Mouse (Mus musculus) stomach, postnatal 0 days (tissue): ENCODE results near the gene Ltbp1.

Experiments used
- CTCF ChIP-seq: IDR thresholded peaks from 2 replicates; pipeline ENCODE4 v1.5.1; 2016; ENCODE audit warnings: antibody characterized with exemption, low read depth, mild to moderate bottlenecking, moderate library complexity
- EP300 ChIP-seq: optimal IDR thresholded peaks from 2 replicates; pipeline ENCODE3; 2016; ENCODE audit warnings: antibody characterized with exemption

DNA sequence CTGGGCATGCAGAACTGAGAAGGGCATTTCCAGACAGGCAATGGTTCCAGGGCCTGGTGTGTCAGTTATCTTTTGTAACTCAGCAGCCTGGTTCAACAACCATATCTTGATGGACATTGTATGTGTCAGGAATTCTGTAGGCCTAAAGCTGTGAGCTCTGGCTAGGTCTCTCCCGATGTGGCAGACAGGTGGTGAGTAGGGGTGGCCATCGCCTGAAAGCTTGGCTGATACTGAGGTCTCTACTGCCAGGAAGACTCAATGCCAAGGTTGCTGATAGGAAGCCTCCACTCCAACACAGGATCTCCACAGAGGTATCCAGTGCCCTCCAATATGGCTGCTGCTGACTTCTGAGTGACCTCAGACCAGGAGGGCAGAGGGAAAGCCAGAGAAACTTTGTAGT is 66.4 kb downstream of the Ltbp1 start:
- no peak for TF ChIP-seq EP300
- TF ChIP-seq CTCF, result no peak
